Mouse (Mus musculus) erythroblast, embryonic 14.5 days (primary cell): Measurements from ENCODE around the gene Rasa3. TPM values are rescaled to one million over a fixed set of nuclear protein-coding genes. Genes with fewer than 3 reads are reported as not detected.

Source experiments
- H3K27me3 ChIP-seq: 2 replicates; pipeline ENCODE4 v1.6.1; 2012; ENCODE audit warnings: inconsistent platforms; ENCODE audit not compliant: control insufficient read depth
- H3K36me3 ChIP-seq: 2 replicates; pipeline ENCODE4 v1.6.1; 2012; ENCODE audit warnings: mild to moderate bottlenecking, inconsistent platforms; ENCODE audit not compliant: control insufficient read depth
- H3K4me1 ChIP-seq: 2 replicates; pipeline ENCODE4 v1.6.1; 2012; ENCODE audit warnings: inconsistent platforms; ENCODE audit not compliant: control insufficient read depth
- H3K4me3 ChIP-seq: replicated peaks from 2 replicates; pipeline ENCODE3; 2012; ENCODE audit warnings: moderate library complexity, mild to moderate bottlenecking, inconsistent platforms
- H3K9me3 ChIP-seq: 2 replicates; pipeline ENCODE4 v1.6.1; 2012; ENCODE audit warnings: low read length, inconsistent platforms, mixed read lengths; ENCODE audit not compliant: control insufficient read depth
- GATA1 ChIP-seq: IDR thresholded peaks from 2 replicates; pipeline ENCODE4 v1.6.1; 2012; ENCODE audit warnings: low read length, inconsistent platforms, mixed read lengths
- TAL1 ChIP-seq: IDR thresholded peaks from 3 replicates; pipeline ENCODE4 v1.6.1; 2012; ENCODE audit warnings: low read length, inconsistent platforms, mixed read lengths
- polyA plus RNA-seq: library from polyadenylated mRNA; stranded (reverse); fragments of >175 nt; gene quantifications from 2 replicates; pipeline ENCODE4 v1.2.3, GENCODE M21; 2012

Rasa3 gene
- polyA plus RNA-seq, 1 experiment = 0.10 TPM

DNA sequence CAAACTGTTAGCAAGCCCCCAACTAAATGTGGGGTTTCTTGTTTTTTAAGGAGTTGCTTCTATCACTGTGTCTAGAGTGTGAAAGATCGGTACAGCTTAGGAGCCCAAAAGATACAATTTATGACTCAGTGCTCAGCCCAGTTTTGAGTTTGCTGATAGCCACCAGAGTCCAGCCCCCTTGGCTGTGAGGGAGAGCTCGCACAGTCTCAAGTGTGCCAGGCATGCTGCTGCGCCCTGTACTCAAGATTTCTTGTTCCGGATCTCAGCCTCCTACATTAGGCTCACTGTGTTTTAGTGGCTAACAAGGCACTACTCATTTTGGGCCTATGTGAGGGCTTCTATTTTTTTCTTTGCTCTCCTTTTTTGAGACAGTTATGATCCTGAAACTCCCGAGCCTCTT lies 137.3 kb downstream of the Rasa3 start:
- Histone ChIP-seq H3K36me3 (no peaks in the 10 kb centered on the region), H3K4me3 (no peak overlapping the region), H3K27me3 (no peaks in the 10 kb centered on the region), H3K9me3 (no peaks in the 10 kb centered on the region), H3K4me1 (no peaks in the 10 kb centered on the region)
- TF ChIP-seq GATA1 (no peak), TAL1 (no peak)

DNA sequence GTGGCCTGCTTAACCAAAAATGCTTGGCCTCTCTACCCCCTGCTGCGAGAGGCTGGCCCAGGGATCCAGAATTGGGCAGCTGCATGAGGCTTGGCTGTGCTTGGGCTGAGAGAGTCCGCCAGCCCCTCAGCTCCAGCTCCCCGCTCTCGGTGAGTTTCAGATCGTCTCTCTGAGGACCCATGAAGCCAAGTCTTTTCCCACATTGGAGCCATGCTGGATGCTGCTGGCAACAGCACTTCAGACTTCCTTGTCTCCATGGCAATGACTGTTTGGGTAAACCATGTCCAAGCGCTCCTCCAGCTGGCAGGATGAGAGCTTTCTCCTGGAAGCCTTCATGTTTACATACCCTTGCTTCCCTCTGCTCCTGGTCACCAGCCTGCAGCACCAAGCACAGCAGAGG lies 138.6 kb downstream of the Rasa3 start:
- H3K27me3 ChIP-seq = no peaks in the 10 kb centered on the region
- no peak overlapping the region for H3K4me3 ChIP-seq
- H3K4me1 ChIP-seq = no peaks in the 10 kb centered on the region
- H3K9me3 ChIP-seq = no peaks in the 10 kb centered on the region
- H3K36me3 ChIP-seq = no peaks in the 10 kb centered on the region
- no peak for TF ChIP-seq GATA1
- no peak for TF ChIP-seq TAL1

DNA sequence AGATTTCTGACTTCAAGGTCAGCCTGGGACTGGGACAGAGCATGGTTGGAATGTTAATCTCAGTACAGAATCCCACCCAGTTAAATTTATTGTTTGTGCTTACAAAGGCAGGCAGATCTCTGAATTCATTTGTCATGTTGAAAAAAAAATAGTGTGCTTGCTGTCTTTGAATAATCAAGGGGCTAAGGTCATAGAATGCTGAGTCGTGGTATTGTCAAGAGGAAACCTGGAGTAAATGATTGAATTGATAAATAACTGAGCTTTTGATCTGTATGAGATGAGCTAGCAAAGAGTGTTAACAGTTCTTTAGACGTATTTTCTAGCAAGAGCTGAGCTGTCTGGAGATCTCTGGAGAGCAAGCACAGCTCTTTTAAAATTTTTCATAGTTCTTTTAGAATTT lies 140.3 kb downstream of the Rasa3 start:
- TF ChIP-seq GATA1 (no peak), TAL1 (no peak)
- Histone ChIP-seq H3K4me3 (no peak overlapping the region), H3K27me3 (no peaks in the 10 kb centered on the region), H3K4me1 (no peaks in the 10 kb centered on the region), H3K36me3 (no peaks in the 10 kb centered on the region), H3K9me3 (no peaks in the 10 kb centered on the region)

DNA sequence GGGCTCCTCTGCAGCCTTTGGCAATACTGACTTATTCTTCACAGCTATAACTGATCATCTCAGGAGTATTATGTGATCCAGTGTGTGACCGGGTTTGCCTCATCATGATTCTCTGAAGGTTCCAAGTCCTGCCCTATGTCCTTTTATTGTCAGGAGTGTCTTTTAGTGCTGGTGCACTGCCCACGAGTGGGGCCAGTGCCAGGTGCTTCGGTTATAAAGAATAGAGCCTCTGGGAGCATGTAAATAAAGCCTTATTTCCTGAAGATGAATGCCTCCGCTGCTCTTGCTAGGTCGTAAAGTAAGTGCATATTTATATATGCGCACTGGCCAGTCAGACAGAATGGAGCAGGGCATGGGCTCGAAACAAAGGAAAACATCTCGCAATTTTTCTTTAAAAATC lies 144.3 kb downstream of the Rasa3 start:
- Histone ChIP-seq H3K9me3 (no peaks in the 10 kb centered on the region), H3K36me3 (no peaks in the 10 kb centered on the region), H3K27me3 (no peaks in the 10 kb centered on the region), H3K4me1 (no peaks in the 10 kb centered on the region), H3K4me3 (no peak overlapping the region)
- TF ChIP-seq TAL1 = no peak
- no peak for TF ChIP-seq GATA1

DNA sequence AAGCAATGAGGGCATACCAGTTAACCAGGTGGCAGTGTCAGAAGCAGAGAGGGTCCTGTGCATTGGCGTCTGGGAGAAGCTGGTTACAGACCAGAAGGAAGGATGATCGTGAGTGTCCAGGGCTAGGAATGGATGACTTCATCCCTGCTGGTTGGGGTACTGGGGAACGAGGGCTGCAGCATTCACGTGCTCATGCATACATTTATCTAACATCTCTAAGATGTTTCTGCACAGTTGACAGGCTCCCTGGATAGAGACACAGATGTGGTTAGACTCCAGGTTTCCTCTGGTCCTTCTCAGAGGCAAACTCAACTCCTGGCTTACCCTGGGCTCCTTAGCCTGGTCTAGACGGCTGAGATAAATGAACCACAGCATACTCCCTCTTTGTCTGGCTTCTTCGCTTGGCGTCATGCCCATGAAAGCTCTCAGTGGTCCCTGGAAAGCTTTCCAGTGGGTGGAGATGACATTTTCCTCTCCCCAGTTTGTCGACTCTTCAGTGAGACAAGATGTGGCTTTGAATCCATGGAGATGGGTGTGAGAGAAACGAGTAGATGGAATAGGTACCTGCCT lies 145.7 kb downstream of the Rasa3 start:
- H3K9me3 ChIP-seq = peaks cover 6% of the 10 kb centered on the region
- H3K36me3 ChIP-seq = no peaks in the 10 kb centered on the region
- TF ChIP-seq TAL1 = no peak
- no peak for TF ChIP-seq GATA1
- H3K4me1 ChIP-seq = no peaks in the 10 kb centered on the region
- H3K27me3 ChIP-seq = no peaks in the 10 kb centered on the region
- no peak overlapping the region for H3K4me3 ChIP-seq

DNA sequence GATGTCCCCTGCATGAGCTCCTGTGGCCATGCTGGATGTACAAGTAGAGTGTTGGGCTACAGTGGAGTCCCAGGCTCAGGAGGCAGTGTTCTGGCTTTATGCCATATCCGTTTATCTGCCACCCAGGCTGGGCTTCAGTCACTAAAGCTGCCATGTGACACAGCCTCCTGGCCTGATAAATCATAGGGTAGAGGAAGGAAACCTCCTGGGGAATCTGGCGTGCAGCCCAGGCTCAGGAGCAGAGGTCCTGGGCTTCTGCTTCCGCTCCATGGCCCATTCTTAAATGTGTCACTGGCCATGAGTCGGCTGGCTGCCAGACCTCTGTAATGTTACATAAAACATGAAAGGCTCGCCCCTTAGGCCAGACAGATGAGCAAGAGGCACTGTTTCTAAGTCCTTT lies 146.5 kb downstream of the Rasa3 start:
- Histone ChIP-seq H3K27me3 (no peaks in the 10 kb centered on the region), H3K4me3 (no peak overlapping the region), H3K36me3 (no peaks in the 10 kb centered on the region), H3K4me1 (no peaks in the 10 kb centered on the region), H3K9me3 (peaks cover 6% of the 10 kb centered on the region)
- TF ChIP-seq TAL1 (no peak), GATA1 (no peak)

DNA sequence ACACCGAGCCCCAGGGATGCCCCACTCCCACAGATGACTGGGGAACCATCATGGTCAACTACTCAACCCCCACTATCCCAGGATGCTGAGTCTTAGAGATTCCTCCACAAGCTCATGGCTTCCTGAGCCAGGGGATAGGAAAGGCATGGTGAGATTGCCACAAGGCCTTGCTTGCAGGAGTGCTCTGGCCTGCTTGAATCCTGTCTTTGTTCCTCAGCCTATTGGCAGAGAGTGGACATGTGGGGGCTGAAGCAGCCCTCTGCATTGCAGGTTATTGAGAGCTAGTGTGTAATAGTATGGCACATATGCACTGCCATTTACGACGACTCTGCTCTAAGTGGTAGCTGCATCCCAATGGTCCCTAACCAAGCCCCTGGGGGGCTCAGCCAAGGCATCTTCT lies 147.0 kb downstream of the Rasa3 start:
- Histone ChIP-seq H3K4me1 (no peaks in the 10 kb centered on the region), H3K36me3 (no peaks in the 10 kb centered on the region), H3K27me3 (no peaks in the 10 kb centered on the region), H3K4me3 (no peak overlapping the region), H3K9me3 (peaks cover 6% of the 10 kb centered on the region)
- no peak for TF ChIP-seq GATA1

DNA sequence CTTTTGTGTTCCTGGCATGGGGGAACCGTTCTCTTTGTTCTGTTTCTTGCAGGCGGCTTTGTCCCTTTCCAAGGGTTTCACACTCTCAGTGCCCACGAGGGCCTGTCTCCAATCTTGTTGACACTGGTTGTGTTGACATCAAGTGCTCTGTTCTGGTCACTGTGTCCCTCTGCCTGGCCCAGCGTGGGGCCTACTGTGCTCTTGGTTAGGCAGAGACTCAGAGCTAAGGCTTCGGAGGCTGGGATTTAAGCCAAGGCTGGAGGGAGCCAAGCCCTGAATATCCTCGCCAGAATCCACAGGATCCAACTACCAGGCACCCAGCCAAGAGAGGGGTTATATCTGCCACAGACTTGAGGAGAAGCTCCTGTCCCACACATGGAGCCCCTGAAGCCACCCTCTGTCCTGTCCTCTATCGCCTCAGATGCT lies 147.5 kb downstream of the Rasa3 start:
- no peaks in the 10 kb centered on the region for H3K27me3 ChIP-seq
- no peak overlapping the region for H3K4me3 ChIP-seq
- peaks cover 6% of the 10 kb centered on the region for H3K9me3 ChIP-seq
- no peaks in the 10 kb centered on the region for H3K4me1 ChIP-seq
- no peaks in the 10 kb centered on the region for H3K36me3 ChIP-seq
- TF ChIP-seq GATA1 = no peak
- TF ChIP-seq TAL1 = no peak

DNA sequence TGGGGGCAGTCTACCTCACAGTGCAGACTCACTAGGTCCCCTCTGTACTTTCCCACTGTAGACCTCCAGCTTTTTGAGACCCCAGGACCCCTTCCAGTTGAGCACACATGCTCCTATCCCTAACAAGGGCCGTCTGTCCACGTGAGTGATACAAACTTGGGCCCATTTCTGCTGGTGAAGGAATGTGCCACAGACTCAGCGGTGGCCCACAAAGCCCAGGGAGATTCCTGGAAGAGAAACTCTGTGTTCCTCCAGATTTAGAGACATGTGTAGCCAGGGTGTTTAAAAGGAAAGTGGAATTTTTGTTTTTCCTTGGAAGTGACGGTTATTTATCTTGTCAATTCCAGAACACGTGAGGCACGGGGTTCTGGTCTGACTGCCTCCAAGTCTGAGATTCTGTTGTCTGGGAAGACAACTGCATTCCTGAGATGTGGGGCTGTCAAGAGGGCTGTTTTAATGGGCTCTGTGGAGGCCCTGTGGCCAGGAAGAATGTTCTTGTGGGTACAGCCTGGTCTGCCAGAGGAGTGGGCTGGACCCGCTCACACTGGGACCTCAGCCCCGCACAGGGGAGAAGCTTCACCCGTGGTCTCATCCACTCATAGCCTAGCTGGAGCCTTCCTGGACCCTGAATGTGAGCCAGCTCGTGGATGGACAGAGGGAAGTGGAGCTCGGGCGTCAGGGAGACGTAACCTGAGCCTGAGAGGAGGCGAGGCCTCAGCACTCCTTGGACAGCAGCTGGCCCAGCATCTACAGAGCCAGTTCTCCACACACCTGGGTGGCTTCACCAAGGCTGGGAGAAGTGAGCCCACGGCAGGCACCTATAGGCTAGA lies 148.2 kb downstream of the Rasa3 start:
- H3K4me1 ChIP-seq = no peaks in the 10 kb centered on the region
- no peak overlapping the region for H3K4me3 ChIP-seq
- no peaks in the 10 kb centered on the region for H3K36me3 ChIP-seq
- TF ChIP-seq TAL1 (no peak), GATA1 (no peak)
- peaks cover 6% of the 10 kb centered on the region for H3K9me3 ChIP-seq
- no peaks in the 10 kb centered on the region for H3K27me3 ChIP-seq

DNA sequence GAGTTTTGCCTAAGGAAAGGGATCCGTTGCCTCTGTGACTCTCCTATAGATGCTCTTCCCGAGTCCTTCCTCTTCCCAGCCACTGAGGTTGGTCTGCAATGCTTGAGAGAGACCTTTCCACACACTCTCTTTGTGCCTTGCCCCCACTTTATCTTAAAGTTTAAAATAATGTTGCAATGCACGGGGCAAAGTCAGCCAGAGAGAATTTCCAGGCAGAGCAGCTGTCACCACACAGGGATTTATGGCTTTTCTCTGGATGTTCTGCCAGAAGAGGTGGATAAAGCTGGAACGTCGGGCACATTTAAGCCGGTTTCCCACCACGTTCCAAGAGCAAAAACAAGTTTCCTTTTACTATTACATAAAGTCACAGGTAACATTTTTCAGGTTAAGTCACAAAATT lies 156.0 kb downstream of the Rasa3 start:
- no peak overlapping the region for H3K4me3 ChIP-seq
- H3K4me1 ChIP-seq = no peaks in the 10 kb centered on the region
- H3K36me3 ChIP-seq = no peaks in the 10 kb centered on the region
- H3K9me3 ChIP-seq = no peaks in the 10 kb centered on the region
- no peaks in the 10 kb centered on the region for H3K27me3 ChIP-seq
- TF ChIP-seq TAL1 = no peak
- no peak for TF ChIP-seq GATA1
